13 mouse cellular contexts compared by ENCODE assay signal in the genomic region with DNA sequence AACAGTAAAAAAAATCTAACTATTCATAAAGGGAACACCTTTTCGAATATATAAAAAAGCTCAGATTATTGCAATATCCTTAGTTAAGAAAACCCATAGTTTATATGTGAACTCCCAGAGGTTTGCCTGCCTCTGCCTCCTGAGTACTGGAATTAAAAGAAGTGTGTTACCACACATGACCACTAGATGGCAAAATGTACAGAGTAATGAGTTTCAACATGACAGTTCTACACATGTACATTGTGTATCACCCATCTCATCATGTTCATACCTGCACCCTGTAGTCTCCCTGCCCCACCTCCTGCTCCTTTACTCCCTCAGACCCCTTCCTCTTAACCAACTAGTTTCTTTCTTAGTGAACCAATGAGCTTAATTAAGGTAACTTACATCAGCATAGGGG. TPM values are rescaled to one million over a fixed set of nuclear protein-coding genes. Genes with fewer than 3 reads are reported as not detected.
DNase-seq lines count a peak whose midpoint lies in the region; ATAC-seq and TF ChIP-seq lines count a peak whose summit lies in the region.
"Had no signal": no experiment of that assay in that cellular context is flagged by ENCODE, and none has a peak within 500 bp of the region (broad histone marks: within the 10 kb centered on the region; RNA-seq: fewer than 3 reads in every experiment).

No protein-coding gene starts in this region.

- no peak overlapping the region for H3K4me2 ChIP-seq in lung, embryonic 14.5 days
- H3K4me2 ChIP-seq: embryonic facial prominence, embryonic 12.5 days; neural tube, embryonic 13.5 days had no signal

- peak; percentile 13 for DNase-seq in embryo, embryonic 10 days (ENCODE audit: low spot score)
- DNase-seq in embryo, embryonic 9.5 days (ENCODE audit: extremely low spot score): no peak
- DNase-seq in lung, embryonic 14.5 days: peak; percentile 40
- no peak for DNase-seq in lung, postnatal 14 days
- DNase-seq in layer of hippocampus, adult 11-12 months (ENCODE audit: low spot score): no peak
- DNase-seq in forebrain, embryonic 10.5 days (ENCODE audit: extremely low spot score, low spot score): no peak
- DNase-seq: thymus, postnatal 36 days had no signal

- no peaks in the 10 kb centered on the region for H3K27me3 ChIP-seq in lung, embryonic 14.5 days (ENCODE audit: insufficient read depth, low read length)
- H3K27me3 ChIP-seq in small intestine, adult 2 months (ENCODE audit: control insufficient read depth, insufficient read depth, low read length): no peaks in the 10 kb centered on the region
- H3K27me3 ChIP-seq in forebrain, embryonic 10.5 days (ENCODE audit: poor library complexity, severe bottlenecking): no peaks in the 10 kb centered on the region
- H3K27me3 ChIP-seq: embryonic facial prominence, embryonic 12.5 days; neural tube, embryonic 13.5 days had no signal

- no peak overlapping the region for H3K4me3 ChIP-seq in lung, embryonic 14.5 days (ENCODE audit: low read depth, low read length)
- no peak overlapping the region for H3K4me3 ChIP-seq in small intestine, adult 2 months (ENCODE audit: low read depth, low read length)
- H3K4me3 ChIP-seq in forebrain, embryonic 10.5 days: no peak overlapping the region
- H3K4me3 ChIP-seq: embryonic facial prominence, embryonic 12.5 days; neural tube, embryonic 13.5 days had no signal

- H3K4me1 ChIP-seq in lung, embryonic 14.5 days (ENCODE audit: insufficient read depth): no peaks in the 10 kb centered on the region
- H3K4me1 ChIP-seq in small intestine, adult 2 months (ENCODE audit: control insufficient read depth, insufficient read depth, insufficient read length, low read length): peaks cover 7% of the 10 kb centered on the region; the same call in 1 of the 2 replicates
- H3K4me1 ChIP-seq in forebrain, embryonic 10.5 days: no peaks in the 10 kb centered on the region
- H3K4me1 ChIP-seq: embryonic facial prominence, embryonic 12.5 days; neural tube, embryonic 13.5 days had no signal

- H3K27ac ChIP-seq in lung, embryonic 14.5 days (ENCODE audit: low read depth): no peak overlapping the region
- H3K27ac ChIP-seq in small intestine, adult 2 months (ENCODE audit: insufficient read depth, low read depth, low read length): no peak overlapping the region
- no peak overlapping the region for H3K27ac ChIP-seq in forebrain, embryonic 10.5 days
- H3K27ac ChIP-seq: embryonic facial prominence, embryonic 12.5 days; neural tube, embryonic 13.5 days had no signal

- TF ChIP-seq POLR2A in small intestine, adult 2 months (IDR thresholded peaks at IDR 0.05; ENCODE audit: low read depth, low read length): no peak

- WGBS in lung, embryonic 14.5 days: 53% methylated on average over 1 of the region's 1 CpGs
- 67% methylated on average over 1 of the region's 1 CpGs for WGBS in small intestine, adult 2 months
- 74% methylated on average over 1 of the region's 1 CpGs for WGBS in forebrain, embryonic 10.5 days

- H3K9me3 ChIP-seq in lung, embryonic 14.5 days (ENCODE audit: low read depth, low read length): no peaks in the 10 kb centered on the region
- no peaks in the 10 kb centered on the region for H3K9me3 ChIP-seq in forebrain, embryonic 10.5 days
- H3K9me3 ChIP-seq: embryonic facial prominence, embryonic 12.5 days; neural tube, embryonic 13.5 days had no signal

- no peak for ATAC-seq in lung, embryonic 14.5 days (ENCODE audit: insufficient read depth)
- 0 out of 2 replicates have a peak, but pooled peaks have one; percentile 29 for ATAC-seq in common myeloid progenitor, adult 5-6 weeks (replicated peaks; ENCODE audit: low read depth, poor library complexity, severe bottlenecking)

- TF ChIP-seq CTCF in lung, embryonic 14.5 days (IDR thresholded peaks at IDR 0.05; ENCODE audit: low read depth): peak; percentile 57
- peak; percentile 3; the same call in 1 of the 2 replicates for TF ChIP-seq CTCF in small intestine, adult 2 months (IDR thresholded peaks at IDR 0.05; ENCODE audit: extremely low read depth, insufficient read length, insufficient replicate concordance, low read depth, low read length)

- H3K36me3 ChIP-seq in lung, embryonic 14.5 days (ENCODE audit: insufficient read depth): no peaks in the 10 kb centered on the region
- peaks cover 46% of the 10 kb centered on the region for H3K36me3 ChIP-seq in small intestine, adult 2 months (ENCODE audit: control insufficient read depth, insufficient read depth, low read length)
- no peaks in the 10 kb centered on the region for H3K36me3 ChIP-seq in forebrain, embryonic 10.5 days (replicated peaks)
- H3K36me3 ChIP-seq: embryonic facial prominence, embryonic 12.5 days; neural tube, embryonic 13.5 days had no signal

- H3K9ac ChIP-seq in lung, embryonic 14.5 days: no peak overlapping the region
- H3K9ac ChIP-seq: embryonic facial prominence, embryonic 12.5 days; neural tube, embryonic 13.5 days had no signal

RNA-seq across cellular contexts. Expression of a gene that starts 12.0 kb away (rescaled TPM):
- 0.08 and 0.14 TPM in 2 replicates for polyA plus RNA-seq in lung, embryonic 14.5 days (2014; fragmentation: Nextera tagmentation; extraction: Ambion mirVana)
- not detected in 2 replicates for total RNA-seq in common myeloid progenitor, adult 5-6 weeks (2017)
- polyA plus RNA-seq in small intestine, adult 2 months (2012; rRNA removed): 23.6 and 63.9 TPM in 2 replicates
- 0.04 TPM in 1 of 2 replicates, not detected in the other for polyA plus RNA-seq in forebrain, embryonic 10.5 days (2016; fragmentation: Nextera tagmentation; extraction: Ambion mirVana)
- total RNA-seq: left cerebral cortex, adult 18-20 months had no signal
- polyA plus RNA-seq: heart, embryonic 14.5 days had no signal

Comparison
In these comparisons a context has a peak if more than half of its experiments do, and no peak if none do; other contexts are left out.
1. DNase-seq: peak in embryo, embryonic 10 days (single experiment) and lung, embryonic 14.5 days (single experiment); none in embryo, embryonic 9.5 days (single experiment), lung, postnatal 14 days (single experiment), layer of hippocampus, adult 11-12 months (single experiment) and forebrain, embryonic 10.5 days (single experiment).
2. RNA of a gene that starts 12.0 kb away (polyA plus RNA-seq): 23.6 to 63.9 TPM in small intestine, adult 2 months; 0.08 to 0.14 TPM in lung, embryonic 14.5 days and 0.04 TPM in forebrain, embryonic 10.5 days; every median in the first group is over 10 times any median in the second.